Mouse (Mus musculus) retina, embryonic 14.5 days (tissue): ENCODE results near the gene Sumo1.
A peak's percentile ranks its signal among the peaks of the same experiment; 100 is the strongest.

ENCODE experiments used
- DNase-seq: peaks from one replicate; pipeline ENCODE4 v3.0.0-alpha.2; 2015; ENCODE audit warnings: low spot score

Gene Sumo1

GRCm38 (mm10) chr1:59549036-59549675 is 121.5 kb downstream of the Sumo1 start:
- DNase-seq = no peak

- no peak for DNase-seq
Measured at GRCm38 (mm10) chr1:59548486-59548885, 122.1 kb downstream of the Sumo1 start.

GRCm38 (mm10) chr1:59543911-59544310 is 126.7 kb downstream of the Sumo1 start:
- no peak for DNase-seq

DNA sequence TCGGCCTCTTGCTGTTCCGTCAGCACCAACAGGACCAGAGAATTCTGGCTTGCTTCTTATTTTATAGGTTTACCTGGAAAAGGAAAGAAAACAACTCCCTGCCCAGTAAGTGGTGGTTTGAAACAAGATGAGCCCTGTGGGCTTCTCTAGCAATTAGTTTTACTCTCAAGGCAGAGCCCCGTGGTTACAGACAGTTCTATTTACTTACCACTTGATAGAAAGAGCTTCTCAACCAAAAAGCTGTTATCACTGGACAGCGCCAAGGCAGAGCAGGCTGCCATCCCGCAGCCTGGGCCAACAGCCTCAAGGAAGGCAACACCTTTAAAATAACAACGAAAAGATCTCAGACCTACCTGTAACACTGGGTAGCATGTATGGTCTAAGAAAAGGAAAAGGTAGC is 128.4 kb downstream of the Sumo1 start:
- DNase-seq = no peak

DNA sequence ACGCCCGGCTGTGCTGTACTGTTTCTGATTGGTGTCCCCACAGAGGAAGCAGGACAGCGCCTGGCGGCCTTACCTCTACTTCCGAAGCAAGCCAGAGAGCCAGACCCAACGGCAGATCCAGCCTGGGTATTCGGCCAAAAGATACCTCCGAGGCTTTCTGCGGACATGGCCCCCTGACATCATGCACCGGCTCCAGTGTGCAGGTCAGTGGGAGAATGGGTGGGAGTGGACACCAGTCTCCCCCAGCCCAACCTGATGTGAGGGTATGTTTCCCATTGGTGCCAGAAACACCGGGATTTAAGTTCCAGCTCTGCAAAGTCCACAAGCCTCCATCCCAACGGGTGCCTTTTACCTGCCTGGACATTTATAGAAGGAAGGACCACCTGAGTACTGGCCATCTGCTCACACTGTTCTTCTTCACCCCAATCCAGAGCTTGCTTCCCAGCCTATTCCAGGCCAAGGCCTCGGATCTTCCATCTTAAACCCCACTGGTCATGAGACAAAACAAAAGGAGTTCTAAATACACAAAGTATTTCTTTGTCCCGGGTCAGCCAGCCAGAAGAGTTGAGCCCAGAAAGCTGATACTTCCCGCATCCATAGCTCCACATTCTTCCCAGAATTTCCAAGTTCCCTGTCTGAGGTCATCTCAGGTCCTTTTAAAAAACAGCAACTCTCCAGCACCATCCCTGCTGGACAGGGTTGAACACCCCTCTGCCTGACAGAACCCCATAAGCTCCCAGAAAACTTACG is 129.2 kb downstream of the Sumo1 start:
- peak; percentile 61 for DNase-seq

DNA sequence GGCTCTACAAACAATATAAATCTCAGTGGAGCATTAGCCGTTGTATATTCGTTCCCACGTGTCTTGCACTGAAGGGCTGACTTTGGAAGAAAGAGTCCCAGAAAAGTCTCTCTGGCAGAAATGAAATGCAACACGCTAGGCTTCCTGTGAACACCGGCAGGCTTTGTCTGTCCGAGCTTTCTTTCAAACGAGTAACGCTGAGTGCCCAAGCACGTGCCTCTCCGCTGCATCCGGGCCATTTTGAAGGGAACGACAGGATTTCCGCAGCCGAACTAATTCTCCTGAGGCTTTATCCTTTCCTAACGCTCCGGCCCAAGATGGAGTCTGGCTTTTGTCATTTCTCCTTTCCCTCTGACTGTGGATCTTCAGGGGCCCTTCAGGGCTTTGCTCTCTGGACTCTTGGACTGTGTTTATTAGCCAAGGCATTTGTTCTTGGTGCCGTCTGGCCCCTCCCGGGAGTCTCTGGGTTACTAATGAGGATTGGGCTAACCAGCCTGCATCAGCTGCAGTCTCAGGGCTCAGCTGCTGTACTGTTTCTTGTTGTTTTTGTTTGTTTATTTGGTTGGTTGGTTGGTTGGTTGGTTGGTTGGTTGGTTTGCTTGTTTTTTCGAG is 130.0 kb downstream of the Sumo1 start:
- no peak for DNase-seq

DNA sequence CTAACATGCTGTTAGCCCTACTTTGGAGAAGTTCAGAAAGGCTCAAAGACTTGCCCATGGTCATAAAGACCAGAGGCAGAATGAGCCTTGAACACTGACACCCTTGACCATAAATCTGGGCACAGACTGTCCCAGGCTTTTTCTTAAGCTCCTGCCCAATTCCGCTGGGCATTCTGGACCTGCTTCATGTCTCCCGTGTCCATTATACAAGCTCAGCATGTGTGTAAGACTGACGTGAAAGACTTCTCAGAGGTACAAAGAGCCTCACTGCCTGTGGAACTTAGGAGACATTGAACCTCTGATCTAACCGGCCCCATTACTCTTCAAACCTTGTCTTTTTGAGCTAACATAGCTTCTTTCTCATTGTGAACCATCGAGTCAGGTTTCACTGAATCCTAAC is 132.3 kb downstream of the Sumo1 start:
- DNase-seq = no peak
